Mouse (Mus musculus): ENCODE results near the gene Jph2.

Gene Jph2

GRCm38 (mm10) chr2:163397905-163398304 lies at the start of gene Jph2:
Gene Jph2, minus strand, starts transcription at chr2:163397993.
- peak; percentile 79 for DNase-seq (ENCODE audit: low spot score)

GRCm38 (mm10) chr2:163447375-163447774 lies 49.6 kb upstream of the Jph2 start:
- no peak for DNase-seq (ENCODE audit: low spot score)

- no peak for DNase-seq (ENCODE audit: low spot score)
Observed at GRCm38 (mm10) chr2:163444017-163444416, 46.2 kb upstream of the Jph2 start.

GRCm38 (mm10) chr2:163443543-163443942 lies 45.8 kb upstream of the Jph2 start:
- no peak for DNase-seq (ENCODE audit: low spot score)

GRCm38 (mm10) chr2:163439488-163439887 lies 41.7 kb upstream of the Jph2 start:
- no peak for DNase-seq (ENCODE audit: low spot score)

- peak; percentile 87 for DNase-seq (ENCODE audit: low spot score)
Observed at GRCm38 (mm10) chr2:163438619-163439451, 41.0 kb upstream of the Jph2 start.

GRCm38 (mm10) chr2:163438246-163438618 lies 40.4 kb upstream of the Jph2 start, which contains the start of gene Gdap1l1:
Gene Gdap1l1, plus strand, starts transcription at chr2:163438476.
- DNase-seq (ENCODE audit: low spot score), result peak; percentile 41

GRCm38 (mm10) chr2:163437800-163438199 lies 40.0 kb upstream of the Jph2 start:
- DNase-seq (ENCODE audit: low spot score), result no peak

- DNase-seq (ENCODE audit: low spot score), result peak; percentile 14
Observed at GRCm38 (mm10) chr2:163433971-163434370, 36.2 kb upstream of the Jph2 start.

GRCm38 (mm10) chr2:163431289-163431688 lies 33.5 kb upstream of the Jph2 start:
- no peak for DNase-seq (ENCODE audit: low spot score)

GRCm38 (mm10) chr2:163428346-163429011 lies 30.7 kb upstream of the Jph2 start:
- DNase-seq (ENCODE audit: low spot score), result no peak

GRCm38 (mm10) chr2:163424597-163424996 lies 26.8 kb upstream of the Jph2 start, which contains the start of gene Oser1:
Gene Oser1, minus strand, starts transcription at chr2:163424697.
- no peak for DNase-seq (ENCODE audit: low spot score)

GRCm38 (mm10) chr2:163422895-163423660 lies 25.3 kb upstream of the Jph2 start:
- no peak for DNase-seq (ENCODE audit: low spot score)

GRCm38 (mm10) chr2:163420366-163420886 lies 22.6 kb upstream of the Jph2 start:
- no peak for DNase-seq (ENCODE audit: low spot score)

- DNase-seq (ENCODE audit: low spot score), result peak; percentile 99
Observed at GRCm38 (mm10) chr2:163419346-163420045, 21.7 kb upstream of the Jph2 start.

GRCm38 (mm10) chr2:163418841-163419345 lies 21.1 kb upstream of the Jph2 start:
- DNase-seq (ENCODE audit: low spot score), result peak; percentile 49

GRCm38 (mm10) chr2:163417830-163418229 lies 20.0 kb upstream of the Jph2 start:
- DNase-seq (ENCODE audit: low spot score), result no peak

GRCm38 (mm10) chr2:163417026-163417425 lies 19.2 kb upstream of the Jph2 start:
- DNase-seq (ENCODE audit: low spot score), result no peak

GRCm38 (mm10) chr2:163412846-163413590 lies 15.2 kb upstream of the Jph2 start:
- no peak for DNase-seq (ENCODE audit: low spot score)

GRCm38 (mm10) chr2:163412419-163412818 lies 14.6 kb upstream of the Jph2 start:
- DNase-seq (ENCODE audit: low spot score), result no peak

GRCm38 (mm10) chr2:163411840-163412239 lies 14.0 kb upstream of the Jph2 start:
- DNase-seq (ENCODE audit: low spot score), result no peak

Data from embryo, embryonic 10 days (tissue).